Mouse (Mus musculus) forebrain, embryonic 12.5 days (tissue): Measurements from ENCODE around the gene Tap2. TPM values are rescaled to one million over a fixed set of nuclear protein-coding genes. Genes with fewer than 3 reads are reported as not detected.

ENCODE experiments used
- ATAC-seq: fragments of 200-750 bp; cut with Nextera tagmentation; 2 replicates; pipeline ENCODE4 v1.8.0; 2017; ENCODE audit warnings: moderate TSS enrichment; ENCODE audit not compliant: low FRiP score
- H3K27ac ChIP-seq: fragments of 300-500 bp; sonication (generic); 2 replicates; pipeline ENCODE4 v1.5.1; 2016; ENCODE audit warnings: mild to moderate bottlenecking
- H3K27me3 ChIP-seq: fragments of 300-500 bp; sonication (generic); 2 replicates; pipeline ENCODE4 v1.6.1; 2016; ENCODE audit warnings: mild to moderate bottlenecking
- H3K36me3 ChIP-seq: fragments of 300-500 bp; sonication (generic); replicated peaks from 2 replicates; pipeline ENCODE4 v1.6.1; 2016; ENCODE audit warnings: mild to moderate bottlenecking
- H3K4me1 ChIP-seq: fragments of 300-500 bp; sonication (generic); 2 replicates; pipeline ENCODE4 v1.6.1; 2016
- H3K4me2 ChIP-seq: fragments of 300-500 bp; sonication (generic); 2 replicates; pipeline ENCODE4 v1.6.1; 2016; ENCODE audit warnings: mild to moderate bottlenecking, moderate library complexity
- H3K4me3 ChIP-seq: fragments of 300-500 bp; sonication (generic); replicated peaks from 2 replicates; pipeline ENCODE4 v1.5.1; 2016; ENCODE audit warnings: mild to moderate bottlenecking
- H3K9ac ChIP-seq: fragments of 300-500 bp; sonication (generic); 2 replicates; pipeline ENCODE4 v1.6.1; 2016; ENCODE audit warnings: mild to moderate bottlenecking
- H3K9me3 ChIP-seq: fragments of 300-500 bp; sonication (generic); 2 replicates; pipeline ENCODE4 v1.6.1; 2016
- WGBS: fragments of 180-500 bp; shearing (Covaris S2); methylation state at CpG from one replicate; pipeline ENCODE4 v1.1.7; 2016; 5-methylcytosine and 5-hydroxymethylcytosine counted together
- polyA plus RNA-seq: library from polyadenylated mRNA; unstranded; fragments of >200 nt; fragmentation: Nextera tagmentation; extraction: Ambion mirVana; gene quantifications from 2 replicates; pipeline ENCODE4 v1.2.1, GENCODE M21; 2016

Tap2 gene
- polyA plus RNA-seq, 1 experiment from 2014 or later: 0.47 TPM

DNA sequence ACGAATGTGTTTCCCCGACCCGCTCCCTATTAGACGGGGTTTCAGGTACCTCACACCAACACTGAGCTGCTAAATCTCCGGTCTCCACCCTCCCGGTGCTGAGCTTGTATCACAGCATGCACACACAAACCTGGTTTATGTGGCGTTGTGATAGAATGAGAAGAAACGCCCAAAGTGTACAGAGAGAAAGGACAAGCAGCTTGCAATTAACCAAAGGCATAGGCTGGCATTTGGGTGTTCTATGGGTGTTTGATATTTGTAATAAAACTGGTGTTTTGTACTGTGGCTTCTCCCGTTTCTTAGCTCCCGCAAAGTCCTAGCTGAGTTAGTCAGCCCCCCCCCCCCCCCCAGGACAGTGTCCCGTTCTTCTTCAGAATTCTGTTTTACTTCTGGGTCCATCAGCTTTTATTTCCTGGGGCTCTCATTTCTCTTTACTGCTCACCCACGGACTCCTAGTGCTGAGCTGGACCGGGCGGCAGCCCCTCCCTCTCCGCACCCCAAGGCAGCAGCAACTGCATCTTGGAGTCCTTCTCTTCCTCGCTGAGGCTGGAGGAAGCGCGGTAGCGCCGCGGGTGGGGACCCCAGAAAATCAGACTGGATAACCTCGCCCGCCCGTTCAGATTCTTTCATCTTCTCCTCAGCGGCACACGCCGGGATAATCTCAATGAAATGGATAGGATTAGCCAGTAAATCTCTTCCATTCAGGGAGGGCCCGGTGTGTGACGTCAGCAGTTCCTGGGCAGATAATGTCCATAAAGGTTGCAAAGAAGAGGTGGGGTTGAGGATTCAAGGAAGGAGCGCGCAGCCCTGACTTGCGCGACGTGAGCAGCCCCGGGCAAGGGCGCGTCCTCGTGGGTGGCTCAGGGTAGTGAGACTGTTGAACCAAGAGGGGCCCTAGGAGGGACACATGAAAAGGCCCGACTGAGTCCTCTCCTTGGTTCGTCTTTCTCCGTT, 6.1 kb upstream of the Tap2 start, which contains the start of gene Psmb8:
TSS of gene Psmb8 (plus strand) at position 781 of the 954 bp plus-strand sequence.
- Histone ChIP-seq H3K9me3 (no peaks in the 10 kb centered on the region), H3K9ac (no peak within 1 kb of the TSS), H3K27me3 (peaks cover 96% of the 10 kb centered on the region), H3K4me3 (peak within 1 kb of the TSS; percentile 39), H3K4me1 (peaks cover 19% of the 10 kb centered on the region), H3K36me3 (no peaks in the 10 kb centered on the region), H3K27ac (no peak within 1 kb of the TSS), H3K4me2 (peak within 1 kb of the TSS; percentile 64)
- WGBS: 5% methylated on average over 41 of the region's 41 CpGs
- peak; percentile 63 for ATAC-seq

DNA sequence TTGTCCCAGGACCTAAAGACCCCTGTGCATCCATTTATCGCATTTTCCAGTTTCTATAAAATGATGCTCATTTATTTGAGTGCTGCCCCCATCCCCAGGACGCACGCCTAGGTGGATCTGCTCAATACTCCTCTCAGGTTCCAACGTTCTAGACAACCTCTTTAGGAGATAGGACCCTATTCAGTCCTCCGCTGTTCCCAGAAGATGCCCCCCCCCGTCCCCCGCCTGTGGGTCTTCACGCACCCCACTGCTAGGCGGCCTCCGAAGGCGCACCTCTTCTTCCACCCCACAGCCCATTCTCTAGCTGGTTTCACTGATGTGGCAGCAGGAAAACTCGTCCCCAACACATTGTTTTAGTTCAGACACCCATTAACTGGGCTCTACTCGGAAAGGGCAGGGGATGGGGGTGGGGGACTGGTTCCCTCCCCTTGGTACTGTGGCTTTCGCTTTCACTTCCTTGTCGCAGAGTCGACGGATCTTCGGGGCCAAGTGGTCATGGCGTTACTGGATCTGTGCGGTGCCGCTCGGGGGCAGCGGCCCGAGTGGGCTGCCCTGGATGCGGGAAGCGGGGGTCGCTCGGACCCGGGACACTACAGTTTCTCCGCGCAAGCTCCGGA, 5.3 kb upstream of the Tap2 start:
- H3K27me3 ChIP-seq: peaks cover 91% of the 10 kb centered on the region
- H3K4me2 ChIP-seq: peak overlapping the region; percentile 64
- H3K36me3 ChIP-seq: no peaks in the 10 kb centered on the region
- no peak overlapping the region for H3K9ac ChIP-seq
- H3K27ac ChIP-seq: no peak overlapping the region
- no peaks in the 10 kb centered on the region for H3K9me3 ChIP-seq
- peaks cover 19% of the 10 kb centered on the region for H3K4me1 ChIP-seq
- 2% methylated on average over 32 of the region's 32 CpGs for WGBS
- ATAC-seq: no peak
- H3K4me3 ChIP-seq: peak overlapping the region; percentile 39

DNA sequence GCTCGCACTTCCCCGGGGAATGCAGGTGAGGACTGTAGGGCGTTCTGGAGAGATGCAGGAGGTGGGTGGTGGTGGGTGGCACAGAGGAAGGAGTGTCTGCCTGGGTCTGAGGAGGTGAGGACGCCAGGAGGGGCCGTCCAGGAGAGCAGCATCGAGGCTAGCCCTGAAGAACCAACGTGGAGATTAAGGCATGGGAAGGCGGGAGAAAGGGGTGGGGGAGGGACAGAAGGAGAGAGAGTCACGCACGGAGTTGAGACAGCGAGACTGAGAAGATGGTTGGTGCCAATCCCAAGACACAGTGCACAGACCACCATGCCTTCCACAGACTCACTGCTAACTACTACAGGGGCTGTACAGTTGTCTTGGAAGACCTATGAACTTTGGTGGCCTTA, 4.8 kb upstream of the Tap2 start:
- 8% methylated on average over 11 of the region's 11 CpGs for WGBS
- no peak for ATAC-seq
- H3K9ac ChIP-seq: no peak overlapping the region
- H3K4me3 ChIP-seq: peak overlapping the region; percentile 39
- peaks cover 91% of the 10 kb centered on the region for H3K27me3 ChIP-seq
- H3K9me3 ChIP-seq: no peaks in the 10 kb centered on the region
- H3K27ac ChIP-seq: no peak overlapping the region
- H3K4me2 ChIP-seq: peak overlapping the region; percentile 64
- H3K4me1 ChIP-seq: peaks cover 19% of the 10 kb centered on the region
- H3K36me3 ChIP-seq: no peaks in the 10 kb centered on the region

DNA sequence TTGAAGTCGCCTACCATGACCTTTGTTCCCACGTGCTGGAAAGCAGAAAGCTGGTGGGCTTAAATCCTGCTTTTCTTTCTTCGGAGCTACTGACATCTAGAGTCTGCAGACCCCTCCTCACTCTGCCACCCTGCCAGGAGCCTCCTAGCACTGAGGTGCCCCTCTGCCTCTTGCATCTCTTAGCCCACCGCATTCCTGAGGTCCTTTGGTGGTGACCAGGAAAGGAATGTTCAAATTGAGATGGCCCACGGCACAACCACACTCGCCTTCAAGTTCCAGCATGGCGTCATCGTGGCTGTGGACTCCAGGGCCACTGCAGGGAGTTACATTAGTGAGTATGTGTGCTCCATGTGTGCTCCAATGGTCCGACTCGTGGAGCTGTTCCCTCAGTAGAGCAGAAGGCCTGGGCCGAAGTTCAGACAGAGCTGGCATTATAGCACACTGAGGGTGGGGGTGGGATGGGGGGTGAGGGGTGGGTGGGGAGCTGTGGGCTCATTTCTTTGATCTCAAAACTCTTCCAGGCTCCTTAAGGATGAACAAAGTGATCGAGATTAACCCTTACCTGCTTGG, 4.2 kb upstream of the Tap2 start:
- no peaks in the 10 kb centered on the region for H3K9me3 ChIP-seq
- no peak for ATAC-seq
- H3K27me3 ChIP-seq: peaks cover 90% of the 10 kb centered on the region
- no peak overlapping the region for H3K4me3 ChIP-seq
- H3K27ac ChIP-seq: no peak overlapping the region
- H3K4me1 ChIP-seq: peaks cover 19% of the 10 kb centered on the region
- 67% methylated on average over 12 of the region's 12 CpGs for WGBS
- no peaks in the 10 kb centered on the region for H3K36me3 ChIP-seq
- no peak overlapping the region for H3K9ac ChIP-seq
- H3K4me2 ChIP-seq: no peak overlapping the region

DNA sequence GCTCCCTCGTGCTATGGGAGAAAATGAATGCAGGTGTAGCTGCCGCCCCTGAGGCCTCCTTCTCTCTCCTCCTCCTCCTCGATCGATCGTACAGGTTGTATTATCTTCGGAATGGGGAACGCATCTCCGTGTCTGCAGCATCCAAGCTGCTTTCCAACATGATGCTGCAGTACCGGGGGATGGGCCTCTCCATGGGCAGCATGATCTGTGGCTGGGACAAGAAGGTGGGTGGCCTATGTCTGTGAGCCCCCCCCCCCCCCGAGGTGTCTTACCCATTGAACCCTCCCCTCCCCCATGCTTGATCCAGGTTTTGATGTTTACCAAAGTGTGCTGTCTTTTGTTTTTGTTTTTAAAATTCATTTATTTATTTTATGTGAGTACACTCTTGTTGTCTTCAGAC, 3.3 kb upstream of the Tap2 start:
- H3K9me3 ChIP-seq: no peaks in the 10 kb centered on the region
- H3K4me1 ChIP-seq: peaks cover 23% of the 10 kb centered on the region
- H3K4me3 ChIP-seq: no peak overlapping the region
- 85% methylated on average over 10 of the region's 10 CpGs for WGBS
- H3K4me2 ChIP-seq: no peak overlapping the region
- no peak overlapping the region for H3K9ac ChIP-seq
- no peak overlapping the region for H3K27ac ChIP-seq
- peaks cover 87% of the 10 kb centered on the region for H3K27me3 ChIP-seq
- no peaks in the 10 kb centered on the region for H3K36me3 ChIP-seq
- ATAC-seq: no peak

DNA sequence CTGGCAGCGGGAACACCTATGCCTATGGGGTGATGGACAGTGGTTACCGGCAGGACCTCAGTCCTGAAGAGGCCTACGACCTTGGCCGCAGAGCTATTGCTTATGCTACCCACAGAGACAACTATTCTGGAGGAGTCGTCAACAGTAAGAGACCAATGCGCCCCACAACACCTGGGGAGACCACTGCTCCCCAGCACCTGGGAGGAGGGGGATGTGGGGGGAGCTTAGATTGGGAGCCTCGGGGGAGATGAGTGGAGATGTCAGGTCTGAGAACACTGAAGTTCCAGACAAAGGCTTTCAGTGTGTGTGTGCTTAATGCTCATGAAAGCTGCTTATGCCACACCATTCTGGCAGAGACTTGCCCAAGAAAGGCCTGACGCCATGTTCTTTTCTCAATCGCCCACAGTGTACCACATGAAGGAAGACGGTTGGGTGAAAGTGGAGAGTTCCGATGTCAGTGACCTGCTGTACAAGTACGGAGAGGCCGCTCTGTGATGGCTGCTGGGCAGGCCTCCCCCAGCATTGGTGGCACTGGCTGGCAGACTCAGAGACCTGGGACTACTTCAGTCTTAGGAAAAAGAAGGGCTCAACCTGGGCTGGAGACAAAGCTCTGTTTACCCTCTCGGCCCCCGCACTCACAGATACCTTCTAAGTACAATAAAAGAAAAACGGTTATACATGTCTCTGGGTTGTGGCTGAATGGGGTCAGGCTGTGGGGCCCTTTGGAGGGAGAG, 2.4 kb upstream of the Tap2 start:
- no peak overlapping the region for H3K4me2 ChIP-seq
- H3K27me3 ChIP-seq: peaks cover 87% of the 10 kb centered on the region
- H3K36me3 ChIP-seq: no peaks in the 10 kb centered on the region
- no peaks in the 10 kb centered on the region for H3K9me3 ChIP-seq
- H3K27ac ChIP-seq: no peak overlapping the region
- ATAC-seq: no peak
- no peak overlapping the region for H3K9ac ChIP-seq
- peaks cover 23% of the 10 kb centered on the region for H3K4me1 ChIP-seq
- no peak overlapping the region for H3K4me3 ChIP-seq
- WGBS: 86% methylated on average over 16 of the region's 16 CpGs

DNA sequence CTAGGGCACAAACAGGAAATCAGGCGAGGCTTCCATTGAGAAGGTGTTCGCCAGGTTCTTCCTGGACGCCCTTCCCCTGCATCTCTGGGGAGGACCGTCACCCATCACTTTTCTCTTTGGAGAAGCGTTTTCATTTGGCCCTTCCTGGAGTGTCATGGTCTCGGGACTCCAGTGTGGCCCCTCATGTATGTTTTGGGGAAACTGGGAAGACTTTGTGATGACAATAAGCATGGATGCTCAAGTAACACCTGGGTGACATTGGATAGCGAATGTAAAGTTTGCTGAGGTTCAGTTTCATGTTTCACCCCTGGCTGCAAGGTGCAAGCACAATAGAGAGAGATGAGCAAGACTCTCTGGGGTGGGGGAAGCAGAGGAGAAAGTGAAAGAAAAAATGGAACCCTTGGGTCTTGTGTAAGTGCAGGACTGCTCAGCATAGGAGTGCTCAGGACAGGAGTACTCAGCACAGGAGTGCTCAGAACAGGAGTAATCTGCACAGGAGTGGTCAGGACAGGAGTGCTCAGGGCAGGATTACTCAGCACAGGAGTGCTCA, 1.7 kb upstream of the Tap2 start:
- peaks cover 87% of the 10 kb centered on the region for H3K27me3 ChIP-seq
- H3K9me3 ChIP-seq: no peaks in the 10 kb centered on the region
- H3K9ac ChIP-seq: no peak overlapping the region
- H3K27ac ChIP-seq: no peak overlapping the region
- no peak overlapping the region for H3K4me3 ChIP-seq
- WGBS: 67% methylated on average over 7 of the region's 7 CpGs
- ATAC-seq: no peak
- H3K36me3 ChIP-seq: no peaks in the 10 kb centered on the region
- no peak overlapping the region for H3K4me2 ChIP-seq
- peaks cover 21% of the 10 kb centered on the region for H3K4me1 ChIP-seq

DNA sequence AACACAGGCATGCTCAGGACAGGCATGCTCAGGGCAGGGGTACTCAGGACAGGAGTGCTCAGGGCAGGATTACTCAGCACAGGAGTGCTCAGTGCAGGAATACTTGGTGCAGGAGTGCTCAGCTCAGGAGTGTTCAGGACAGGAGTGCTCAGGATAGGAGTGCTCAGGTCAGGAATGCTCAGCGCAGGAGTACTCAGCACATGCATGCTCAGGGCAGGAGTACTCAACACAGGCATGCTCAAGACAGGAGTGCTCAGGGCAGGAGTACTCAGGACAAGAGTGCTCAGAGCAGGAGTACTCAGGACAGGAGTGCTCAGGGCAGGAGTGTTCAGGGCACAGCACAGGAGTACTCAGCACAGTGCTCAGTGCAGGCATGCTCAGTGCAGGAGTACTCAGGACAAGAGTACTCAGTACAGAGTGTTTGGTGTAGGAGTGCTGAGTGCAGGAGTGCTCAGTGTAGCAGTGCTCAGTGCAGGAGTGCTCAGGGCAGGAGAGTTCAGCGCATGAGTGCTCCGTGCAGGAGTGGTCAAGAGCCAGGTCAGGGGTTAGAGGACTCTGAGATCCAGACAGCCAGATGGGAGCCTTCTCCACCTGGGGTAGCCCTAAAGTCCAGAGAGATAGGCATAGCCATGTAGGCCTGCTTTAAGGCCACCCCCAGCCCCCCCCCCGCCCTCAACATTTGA, 426 bp upstream of the Tap2 start:
- Histone ChIP-seq H3K9me3 (no peaks in the 10 kb centered on the region), H3K9ac (no peak overlapping the region), H3K27ac (no peak overlapping the region), H3K27me3 (peaks cover 83% of the 10 kb centered on the region), H3K4me2 (no peak overlapping the region), H3K36me3 (no peaks in the 10 kb centered on the region), H3K4me3 (no peak overlapping the region), H3K4me1 (peaks cover 10% of the 10 kb centered on the region)
- no peak for ATAC-seq
- WGBS: 68% methylated on average over 4 of the region's 4 CpGs

DNA sequence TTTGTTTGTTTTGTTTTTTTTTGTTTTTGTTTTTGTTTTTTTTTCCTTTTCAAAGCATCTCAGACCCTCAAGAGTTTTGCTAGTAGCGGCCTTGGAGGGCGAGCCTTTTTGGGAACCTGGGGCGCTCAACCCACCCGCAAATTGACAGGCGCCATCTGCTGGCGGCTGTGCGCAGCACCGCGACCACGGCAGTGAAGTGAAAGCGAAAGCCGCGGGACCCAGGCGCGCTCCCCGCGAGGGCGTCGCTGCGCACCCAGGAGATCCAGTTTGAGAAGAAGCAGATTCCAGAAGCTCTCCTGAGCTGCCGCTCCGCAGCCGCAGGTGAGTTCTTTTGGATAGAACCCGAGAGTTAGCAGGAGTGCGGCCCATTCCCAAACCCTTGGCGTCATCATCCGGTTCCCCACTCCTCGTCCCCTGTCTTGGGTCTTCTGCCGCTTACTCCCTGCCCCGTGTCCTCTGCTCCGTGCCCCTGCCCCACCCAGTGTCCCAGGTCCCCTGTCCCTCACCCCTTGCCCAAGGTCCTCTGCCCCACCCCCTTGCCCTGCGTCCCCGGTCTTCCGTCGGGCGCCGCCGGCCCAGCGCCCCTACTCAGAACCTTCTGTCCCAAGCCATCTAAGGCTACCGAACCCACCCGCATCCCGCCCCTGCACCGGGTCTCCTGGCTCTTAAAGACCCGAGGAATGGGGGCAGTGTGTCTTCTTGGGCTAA, 1.1 kb downstream of the Tap2 start:
- Histone ChIP-seq H3K4me3 (peak overlapping the region; percentile 64), H3K4me1 (peaks cover 5% of the 10 kb centered on the region; the same call in 1 of the 2 replicates), H3K9me3 (no peaks in the 10 kb centered on the region), H3K9ac (peak overlapping the region; percentile 62), H3K27me3 (peaks cover 79% of the 10 kb centered on the region), H3K36me3 (no peaks in the 10 kb centered on the region), H3K4me2 (peak overlapping the region; percentile 92), H3K27ac (no peak overlapping the region)
- peak; percentile 46; the same call in 1 of the 2 replicates for ATAC-seq
- WGBS: 1% methylated on average over 44 of the region's 44 CpGs

DNA sequence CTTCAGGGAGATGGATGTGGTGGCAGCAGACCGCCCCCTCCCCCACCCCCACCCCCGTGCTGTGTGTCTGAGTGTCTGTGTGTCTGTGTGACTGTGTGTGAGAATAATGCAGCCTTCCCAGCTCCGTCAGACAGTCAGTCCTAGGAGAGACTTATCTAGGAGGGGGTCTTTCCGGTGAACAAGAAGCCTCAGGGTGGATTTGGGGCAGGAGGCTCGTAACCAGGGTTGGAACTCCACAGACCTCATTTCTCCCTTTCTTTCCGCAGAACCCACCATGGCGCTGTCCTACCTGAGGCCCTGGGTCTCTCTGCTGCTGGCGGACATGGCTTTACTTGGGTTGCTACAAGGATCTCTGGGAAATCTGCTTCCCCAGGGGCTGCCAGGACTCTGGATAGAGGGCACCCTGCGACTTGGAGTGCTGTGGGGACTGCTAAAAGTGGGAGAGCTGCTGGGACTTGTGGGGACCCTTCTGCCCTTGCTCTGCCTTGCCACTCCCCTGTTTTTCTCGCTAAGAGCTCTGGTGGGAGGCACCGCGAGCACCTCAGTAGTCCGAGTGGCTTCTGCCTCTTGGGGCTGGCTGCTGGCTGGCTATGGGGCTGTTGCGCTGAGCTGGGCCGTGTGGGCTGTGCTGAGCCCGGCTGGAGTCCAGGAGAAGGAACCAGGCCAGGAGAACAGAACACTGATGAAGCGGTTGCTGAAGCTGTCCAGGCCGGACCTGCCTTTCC, 1.9 kb downstream of the Tap2 start:
- ATAC-seq: no peak
- Histone ChIP-seq H3K27me3 (peaks cover 80% of the 10 kb centered on the region), H3K9ac (peak overlapping the region; percentile 62), H3K27ac (no peak overlapping the region), H3K36me3 (no peaks in the 10 kb centered on the region), H3K4me2 (peak overlapping the region; percentile 92), H3K4me3 (peak overlapping the region; percentile 64), H3K4me1 (peaks cover 5% of the 10 kb centered on the region; the same call in 1 of the 2 replicates), H3K9me3 (no peaks in the 10 kb centered on the region)
- WGBS: 13% methylated on average over 18 of the region's 18 CpGs
